Mouse (Mus musculus): Measurements from ENCODE around the gene Zfp319.

Zfp319 gene

GRCm38 (mm10) chr8:95351461-95351860 is 19.7 kb upstream of the Zfp319 start:
- in situ Hi-C loops (cut with MboI), result no loop called here

- in situ Hi-C loops (cut with MboI), result no loop called here
Measured at GRCm38 (mm10) chr8:95348811-95349630, 17.3 kb upstream of the Zfp319 start.

GRCm38 (mm10) chr8:95348356-95348755 is 16.6 kb upstream of the Zfp319 start:
- in situ Hi-C loops (cut with MboI), result no loop called here

- in situ Hi-C loops (cut with MboI), result no loop called here
Measured at GRCm38 (mm10) chr8:95346643-95347545, 15.1 kb upstream of the Zfp319 start.

GRCm38 (mm10) chr8:95344668-95345067 is 12.9 kb upstream of the Zfp319 start:
- in situ Hi-C loops (cut with MboI), result no loop called here

- in situ Hi-C loops (cut with MboI), result no loop called here
Measured at GRCm38 (mm10) chr8:95341721-95342120, 10.0 kb upstream of the Zfp319 start.

GRCm38 (mm10) chr8:95336363-95336762 is 4.6 kb upstream of the Zfp319 start:
- in situ Hi-C loops (cut with MboI), result loop anchor here (10.0 kb wide), 2 partner anchors 98 to 252 kb away; partner anchors contain the start of genes Cfap20 and Katnb1

- in situ Hi-C loops (cut with MboI), result loop anchor here (10.0 kb wide), 2 partner anchors 99 to 251 kb away; partner anchors contain the start of genes Cfap20 and Katnb1
Measured at GRCm38 (mm10) chr8:95335706-95336105, 4.0 kb upstream of the Zfp319 start.

GRCm38 (mm10) chr8:95332437-95333199 is 868 bp upstream of the Zfp319 start:
- in situ Hi-C loops (cut with MboI), result loop anchor here (10.0 kb wide), 2 partner anchors 102 to 248 kb away; partner anchors contain the start of genes Cfap20 and Katnb1

GRCm38 (mm10) chr8:95331156-95331719 is 512 bp downstream of the Zfp319 start:
- in situ Hi-C loops (cut with MboI), result loop anchor here (10.0 kb wide), 2 partner anchors 104 to 246 kb away; partner anchors contain the start of genes Cfap20 and Katnb1

- in situ Hi-C loops (cut with MboI), result loop anchor here (10.0 kb wide), 2 partner anchors 104 to 246 kb away; partner anchors contain the start of genes Cfap20 and Katnb1
Measured at GRCm38 (mm10) chr8:95330367-95330766, 1.4 kb downstream of the Zfp319 start.

- in situ Hi-C loops (cut with MboI), result loop anchor here (10.0 kb wide), 1 partner anchor 73 kb away; no protein-coding TSS in a partner anchor
Measured at GRCm38 (mm10) chr8:95327866-95328465, 3.8 kb downstream of the Zfp319 start.

GRCm38 (mm10) chr8:95326822-95327221 is 4.9 kb downstream of the Zfp319 start:
- in situ Hi-C loops (cut with MboI), result loop anchor here (10.0 kb wide), 1 partner anchor 72 kb away; no protein-coding TSS in a partner anchor

- in situ Hi-C loops (cut with MboI), result loop anchor here (10.0 kb wide), 1 partner anchor 70 kb away; no protein-coding TSS in a partner anchor
Measured at GRCm38 (mm10) chr8:95324646-95325045, 7.1 kb downstream of the Zfp319 start.

- in situ Hi-C loops (cut with MboI), result loop anchor here (10.0 kb wide), 1 partner anchor 68 kb away; no protein-coding TSS in a partner anchor
Measured at GRCm38 (mm10) chr8:95323201-95323600, 8.5 kb downstream of the Zfp319 start.

GRCm38 (mm10) chr8:95320224-95321139 is 11.3 kb downstream of the Zfp319 start:
- in situ Hi-C loops (cut with MboI), result loop anchor here (10.0 kb wide), 1 partner anchor 66 kb away; no protein-coding TSS in a partner anchor

- in situ Hi-C loops (cut with MboI), result no loop called here
Measured at GRCm38 (mm10) chr8:95315350-95315749, 16.4 kb downstream of the Zfp319 start.

- in situ Hi-C loops (cut with MboI), result no loop called here
Measured at GRCm38 (mm10) chr8:95314707-95315106, 17.0 kb downstream of the Zfp319 start.

GRCm38 (mm10) chr8:95313857-95314256 is 17.9 kb downstream of the Zfp319 start:
- in situ Hi-C loops (cut with MboI), result no loop called here

Measured in mature B cell (primary cell).